Mouse (Mus musculus): ENCODE results near the gene Cd274. TPM values are rescaled to one million over a fixed set of nuclear protein-coding genes. Genes with fewer than 3 reads are reported as not detected.

Gene Cd274
- polyA plus RNA-seq, 1 experiment from 2014 or later, result 0.36 TPM

- no peaks in the 10 kb centered on the region for H3K9me3 ChIP-seq (ENCODE audit: control insufficient read depth, low read length)
- H3K36me3 ChIP-seq (ENCODE audit: control insufficient read depth, insufficient read depth, low read length), result no peaks in the 10 kb centered on the region
- no peak overlapping the region for H3K27ac ChIP-seq (replicated peaks in 1 of 2; ENCODE audit: control insufficient read depth in 1 of 2, insufficient read depth in 1 of 2, low read depth in 2 of 2, low read length in 2 of 2)
- H3K9ac ChIP-seq (ENCODE audit: low read length), result no peak overlapping the region
- H3K4me2 ChIP-seq (ENCODE audit: low read length), result no peak overlapping the region
- no peaks in the 10 kb centered on the region for H3K27me3 ChIP-seq (ENCODE audit: control insufficient read depth, insufficient read depth, low read length)
- ATAC-seq (ENCODE audit: insufficient number of reproducible peaks, insufficient read depth, low FRiP score, low read depth), result no peak
- 84% methylated on average over 18 of the region's 18 CpGs for WGBS
- no peaks in the 10 kb centered on the region for H3K4me1 ChIP-seq (ENCODE audit: control insufficient read depth in 2 of 2, insufficient read depth in 2 of 2, low read length in 2 of 2)
- H3K4me3 ChIP-seq (ENCODE audit: control insufficient read depth in 1 of 2, insufficient read depth in 1 of 2, low read depth in 1 of 2, low read length in 2 of 2), result no peak overlapping the region
Observed at GRCm38 (mm10) chr19:29436793-29437479, 69.7 kb downstream of the Cd274 start.

Other genes starting within 250 kb of the Cd274 start
- gene Jak2, start 115.6 kb upstream of the Cd274 start, polyA plus RNA-seq (2014; fragmentation: Nextera tagmentation; extraction: Ambion mirVana), result 11.1 and 11.5 TPM in 2 replicates
- 3.8 and 4.0 TPM in 2 replicates for gene Insl6, start 42.1 kb upstream of the Cd274 start, polyA plus RNA-seq (2014; fragmentation: Nextera tagmentation; extraction: Ambion mirVana)
- 0.20 TPM in 1 of 2 replicates, not detected in the other for gene Rln1, start 32.8 kb upstream of the Cd274 start, polyA plus RNA-seq (2014; fragmentation: Nextera tagmentation; extraction: Ambion mirVana)
- 44.6 and 45.9 TPM in 2 replicates for gene Plgrkt, start 65 bp upstream of the Cd274 start, polyA plus RNA-seq (2014; fragmentation: Nextera tagmentation; extraction: Ambion mirVana)
- not detected in 2 replicates for gene Pdcd1lg2, start 43.5 kb downstream of the Cd274 start, polyA plus RNA-seq (2014; fragmentation: Nextera tagmentation; extraction: Ambion mirVana)
- gene Ric1, start 154.8 kb downstream of the Cd274 start, polyA plus RNA-seq (2014; fragmentation: Nextera tagmentation; extraction: Ambion mirVana), result 8.3 and 9.7 TPM in 2 replicates